Mouse (Mus musculus) G1E (cell line): ENCODE results near the gene Efna4.

Source experiments
- CTCF ChIP-seq: IDR thresholded peaks from 2 replicates; pipeline ENCODE4 v1.5.1; 2012; ENCODE audit warnings: low read depth, low read length, inconsistent platforms, mixed read lengths
- GATA1 ChIP-seq: IDR thresholded peaks from 2 replicates; pipeline ENCODE4 v1.6.1; 2012; ENCODE audit warnings: borderline replicate concordance, low read length, inconsistent platforms, mixed read lengths
- POLR2AphosphoS5 ChIP-seq: IDR thresholded peaks from 2 replicates; pipeline ENCODE4 v1.6.1; 2012; ENCODE audit warnings: low read depth, low read length, inconsistent platforms; ENCODE audit not compliant: insufficient replicate concordance
- TAL1 ChIP-seq: conservative IDR thresholded peaks from 2 replicates; pipeline ENCODE4 v1.6.1; 2012; ENCODE audit warnings: low read depth, low read length, inconsistent platforms, mixed read lengths

DNA sequence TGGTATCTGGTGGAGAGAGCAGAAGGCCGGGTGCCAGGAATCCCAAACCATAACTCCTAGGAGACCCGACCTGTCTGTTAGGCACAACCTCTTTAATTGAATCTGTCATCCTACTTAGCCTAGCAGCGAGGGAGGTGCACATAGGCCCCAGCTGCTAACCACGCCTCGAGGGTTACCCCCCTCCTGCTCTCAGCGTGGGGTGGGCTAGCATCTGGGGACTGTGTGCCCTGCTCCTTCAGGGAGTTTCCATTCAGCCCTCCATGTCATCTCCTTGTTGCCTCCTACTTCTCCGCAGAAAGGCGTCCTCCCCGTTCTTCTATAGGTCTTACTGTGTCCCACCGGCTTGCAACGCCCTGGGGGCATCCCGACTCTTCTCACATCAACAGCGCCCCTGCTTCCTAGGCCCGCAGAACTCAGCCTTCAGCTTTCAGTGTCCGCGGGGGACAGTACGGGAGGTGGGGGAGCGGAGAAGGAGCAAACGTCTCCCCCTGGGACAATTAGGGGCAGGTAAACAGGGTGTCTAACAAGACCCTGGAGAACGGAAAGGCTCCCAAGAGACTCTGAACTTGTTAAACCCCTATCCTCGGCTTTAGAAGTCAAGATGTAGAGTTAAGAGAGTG is 18.7 kb downstream of the Efna4 start:
- no peak for TF ChIP-seq CTCF
- no peak for TF ChIP-seq GATA1
- no peak for TF ChIP-seq TAL1
- no peak for TF ChIP-seq POLR2AphosphoS5
